In genomic region chr1:193406059-193406642, GRCm38 (mm10) we compare ENCODE assay signal across 17 mouse cellular contexts. TPM values are rescaled to one million over a fixed set of nuclear protein-coding genes. Genes with fewer than 3 reads are reported as not detected.
DNase-seq lines count a peak whose midpoint lies in the region; ATAC-seq lines count a peak whose summit lies in the region.
"Had no signal": no experiment of that assay in that cellular context is flagged by ENCODE, and none has a peak within 500 bp of the region (broad histone marks: within the 10 kb centered on the region; RNA-seq: fewer than 3 reads in every experiment).

No protein-coding gene starts in this region.

- no peak overlapping the region for H3K9ac ChIP-seq in hindbrain, embryonic 14.5 days
- no peak overlapping the region for H3K9ac ChIP-seq in forebrain, embryonic 12.5 days
- H3K9ac ChIP-seq: intestine, embryonic 15.5 days; kidney, embryonic 15.5 days; limb, embryonic 15.5 days; liver, postnatal 0 days had no signal

- H3K4me1 ChIP-seq in hindbrain, embryonic 14.5 days (replicated peaks; ENCODE audit: control insufficient read depth, insufficient read depth, low read length): no peaks in the 10 kb centered on the region
- peaks cover 10% of the 10 kb centered on the region for H3K4me1 ChIP-seq in hindbrain, embryonic 10.5 days (replicated peaks)
- H3K4me1 ChIP-seq in forebrain, embryonic 12.5 days: peaks cover 10% of the 10 kb centered on the region; the same call in 1 of the 2 replicates
- H3K4me1 ChIP-seq: intestine, embryonic 15.5 days; kidney, embryonic 15.5 days; limb, embryonic 15.5 days had no signal

- peak; percentile 33; the same call in 1 of the 2 replicates for ATAC-seq in hindbrain, embryonic 14.5 days (ENCODE audit: low FRiP score)
- peak; percentile 80; the same call in 1 of the 2 replicates for ATAC-seq in forebrain, embryonic 12.5 days (ENCODE audit: low FRiP score)
- ATAC-seq: intestine, embryonic 15.5 days; liver, postnatal 0 days had no signal

- no peak overlapping the region for H3K4me2 ChIP-seq in hindbrain, embryonic 14.5 days (replicated peaks)
- H3K4me2 ChIP-seq in forebrain, embryonic 12.5 days: no peak overlapping the region
- H3K4me2 ChIP-seq: heart, embryonic 11.5 days; intestine, embryonic 15.5 days; kidney, embryonic 15.5 days; limb, embryonic 15.5 days; midbrain, embryonic 11.5 days had no signal

- H3K9me3 ChIP-seq in hindbrain, embryonic 14.5 days (ENCODE audit: control insufficient read depth, low read length): no peaks in the 10 kb centered on the region
- H3K9me3 ChIP-seq in hindbrain, embryonic 10.5 days: no peaks in the 10 kb centered on the region
- no peaks in the 10 kb centered on the region for H3K9me3 ChIP-seq in forebrain, embryonic 12.5 days
- H3K9me3 ChIP-seq: intestine, embryonic 15.5 days; kidney, embryonic 15.5 days; limb, embryonic 15.5 days had no signal

- no peak overlapping the region for H3K27ac ChIP-seq in hindbrain, embryonic 14.5 days
- no peak overlapping the region for H3K27ac ChIP-seq in hindbrain, embryonic 10.5 days
- H3K27ac ChIP-seq in forebrain, embryonic 12.5 days: no peak overlapping the region
- H3K27ac ChIP-seq: intestine, embryonic 15.5 days; kidney, embryonic 15.5 days; limb, embryonic 15.5 days had no signal

- H3K27me3 ChIP-seq in hindbrain, embryonic 14.5 days (ENCODE audit: control insufficient read depth, insufficient read depth, low read length): no peaks in the 10 kb centered on the region
- no peaks in the 10 kb centered on the region for H3K27me3 ChIP-seq in hindbrain, embryonic 10.5 days (ENCODE audit: insufficient read depth, poor library complexity, severe bottlenecking)
- peaks cover 10% of the 10 kb centered on the region; the same call in 1 of the 2 replicates for H3K27me3 ChIP-seq in forebrain, embryonic 12.5 days
- H3K27me3 ChIP-seq: intestine, embryonic 15.5 days; kidney, embryonic 15.5 days; limb, embryonic 15.5 days had no signal

- no peaks in the 10 kb centered on the region for H3K36me3 ChIP-seq in hindbrain, embryonic 14.5 days (replicated peaks; ENCODE audit: control insufficient read depth, insufficient read depth)
- no peaks in the 10 kb centered on the region for H3K36me3 ChIP-seq in hindbrain, embryonic 10.5 days
- H3K36me3 ChIP-seq in forebrain, embryonic 12.5 days (replicated peaks): no peaks in the 10 kb centered on the region
- H3K36me3 ChIP-seq: intestine, embryonic 15.5 days; kidney, embryonic 15.5 days; limb, embryonic 15.5 days had no signal

- H3K4me3 ChIP-seq in hindbrain, embryonic 14.5 days (replicated peaks; ENCODE audit: low read length): no peak overlapping the region
- H3K4me3 ChIP-seq in hindbrain, embryonic 10.5 days: no peak overlapping the region
- H3K4me3 ChIP-seq in forebrain, embryonic 12.5 days (replicated peaks): no peak overlapping the region
- H3K4me3 ChIP-seq: erythroblast, embryonic 14.5 days; intestine, embryonic 15.5 days; kidney, embryonic 15.5 days; limb, embryonic 15.5 days had no signal

- WGBS in hindbrain, embryonic 14.5 days: 52% methylated on average over 6 of the region's 6 CpGs
- 83% methylated on average over 6 of the region's 6 CpGs for WGBS in hindbrain, embryonic 10.5 days
- 57% methylated on average over 6 of the region's 6 CpGs for WGBS in forebrain, embryonic 12.5 days

- DNase-seq in hindbrain, embryonic 14.5 days (ENCODE audit: low spot score): no peak
- DNase-seq in hindbrain, embryonic 10.5 days (ENCODE audit: low spot score): no peak
- peak; percentile 37 for DNase-seq in NIH3T3 (ENCODE audit: low read depth)
- DNase-seq in hindlimb bud, embryonic 11.5 days (ENCODE audit: extremely low spot score, low read depth, low spot score): peak; percentile 31
- DNase-seq in adrenal gland, postnatal 25 days: no peak
- DNase-seq in lung, postnatal 36 days: no peak
- DNase-seq in kidney, postnatal 14 days: no peak
- DNase-seq: cerebellum, postnatal 36 days; heart, postnatal 14 days; liver, postnatal 0 days had no signal

RNA-seq across cellular contexts. Expression of gene Camk1g, which starts 36.1 kb away (rescaled TPM):
- polyA plus RNA-seq in hindbrain, embryonic 14.5 days (2014; fragmentation: Nextera tagmentation; extraction: Ambion mirVana): 39.9 and 45.2 TPM in 2 replicates
- polyA plus RNA-seq in hindbrain, embryonic 10.5 days (2016; fragmentation: Nextera tagmentation; extraction: Ambion mirVana): 11.8 and 15.5 TPM in 2 replicates
- 20.5 and 20.6 TPM in 2 replicates for polyA plus RNA-seq in forebrain, embryonic 12.5 days (2016; fragmentation: Nextera tagmentation; extraction: Ambion mirVana)
- 0.12 TPM in 1 of 2 replicates, not detected in the other for total RNA-seq in adrenal gland, postnatal 25 days (2021)
- polyA plus RNA-seq: erythroblast, embryonic 14.5 days had no signal

Comparison
In these comparisons a context has a peak if more than half of its experiments do, and no peak if none do; other contexts are left out.
1. DNase-seq: peak in NIH3T3 (single experiment) and hindlimb bud, embryonic 11.5 days (single experiment); none in hindbrain, embryonic 14.5 days (single experiment), hindbrain, embryonic 10.5 days (single experiment), adrenal gland, postnatal 25 days (single experiment), lung, postnatal 36 days (single experiment) and kidney, postnatal 14 days (single experiment).